Comparison of ENCODE assay signal across 12 mouse cellular contexts in the genomic region with DNA sequence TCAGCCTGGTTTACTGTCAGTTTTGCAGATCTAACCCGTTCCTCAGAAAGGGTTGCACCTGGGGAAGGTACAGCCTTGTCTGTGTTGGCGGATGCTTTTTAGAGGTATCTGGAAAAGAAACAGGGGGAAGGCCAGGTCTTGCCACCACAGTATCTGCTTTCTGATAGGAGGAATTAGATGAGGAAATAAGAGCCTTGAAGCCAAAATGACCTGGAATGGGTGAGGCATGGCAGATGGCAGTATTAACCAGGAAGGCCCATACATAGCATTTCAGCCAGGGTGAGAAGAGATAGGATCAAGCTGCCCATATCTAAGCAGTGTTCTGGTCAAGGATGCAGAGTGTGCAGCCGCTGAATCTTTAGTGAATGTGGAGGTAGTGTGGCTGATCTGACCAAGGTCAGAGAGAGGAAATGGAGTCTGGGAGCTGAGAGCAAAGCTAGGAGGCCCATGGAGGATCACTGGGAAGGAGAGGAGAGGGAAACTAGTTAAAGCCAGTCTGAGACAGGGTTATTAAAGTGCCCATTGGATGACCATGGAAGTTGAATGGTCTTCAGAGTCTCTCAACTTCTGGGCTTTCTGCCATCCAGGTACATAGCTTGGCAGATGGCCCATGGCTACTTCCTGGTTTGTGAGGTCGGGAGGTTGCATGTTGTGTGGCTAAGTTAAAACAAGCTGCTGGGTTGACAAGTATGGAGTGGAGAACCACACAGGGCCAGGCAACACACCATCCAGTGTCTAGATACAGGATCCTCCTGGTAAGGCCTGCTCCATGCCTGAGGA. TPM values are rescaled to one million over a fixed set of nuclear protein-coding genes. Genes with fewer than 3 reads are reported as not detected.
DNase-seq lines count a peak whose midpoint lies in the region; ATAC-seq and TF ChIP-seq lines count a peak whose summit lies in the region.
"Had no signal": no experiment of that assay in that cellular context is flagged by ENCODE, and none has a peak within 500 bp of the region (broad histone marks: within the 10 kb centered on the region; RNA-seq: fewer than 3 reads in every experiment).

No protein-coding gene starts in this region.

- H3K27ac ChIP-seq in heart, embryonic 10.5 days, result peak overlapping the region; percentile 62; the same call in 1 of the 2 replicates
- H3K27ac ChIP-seq in liver, postnatal 0 days (ENCODE audit: low read depth), result no peak overlapping the region
- H3K27ac ChIP-seq in liver, embryonic 12.5 days, result no peak overlapping the region
- H3K27ac ChIP-seq: intestine, embryonic 15.5 days; macrophage had no signal

- no peaks in the 10 kb centered on the region for H3K27me3 ChIP-seq in heart, embryonic 10.5 days (ENCODE audit: insufficient read depth, poor library complexity, severe bottlenecking)
- no peaks in the 10 kb centered on the region for H3K27me3 ChIP-seq in liver, postnatal 0 days (ENCODE audit: insufficient read depth, low read length)
- no peaks in the 10 kb centered on the region for H3K27me3 ChIP-seq in liver, embryonic 12.5 days (replicated peaks)
- H3K27me3 ChIP-seq: CH12.LX; intestine, embryonic 15.5 days had no signal

- no peak for TF ChIP-seq CTCF in liver, postnatal 0 days (IDR thresholded peaks at IDR 0.05; ENCODE audit: low read depth)

- no peak for TF ChIP-seq EP300 in liver, postnatal 0 days (IDR thresholded peaks at IDR 0.05; ENCODE audit: low read depth)

- DNase-seq in heart, embryonic 10.5 days (ENCODE audit: low spot score), result no peak
- DNase-seq in heart, adult 11 months, result no peak
- peak; percentile 58 for DNase-seq in liver, postnatal 0 days
- DNase-seq in kidney, adult 9 months, result peak; percentile 81
- peak; percentile 69 to 74 for DNase-seq in lung, postnatal 4 days
- no peak for DNase-seq in right cerebral cortex, postnatal 4 days
- no peak for DNase-seq in spleen, adult 18-20 months
- DNase-seq: right cerebral cortex, postnatal 14 days had no signal

- peak; percentile 9; the same call in 1 of the 2 replicates for ATAC-seq in liver, postnatal 0 days
- no peak for ATAC-seq in liver, embryonic 12.5 days
- ATAC-seq: intestine, embryonic 15.5 days had no signal

- H3K9me3 ChIP-seq in heart, embryonic 10.5 days, result no peaks in the 10 kb centered on the region
- no peaks in the 10 kb centered on the region for H3K9me3 ChIP-seq in liver, postnatal 0 days (ENCODE audit: low read length)
- H3K9me3 ChIP-seq in liver, embryonic 12.5 days (replicated peaks), result no peaks in the 10 kb centered on the region
- H3K9me3 ChIP-seq: intestine, embryonic 15.5 days had no signal

- 81% methylated on average over 4 of the region's 4 CpGs for WGBS in heart, embryonic 10.5 days
- 66% methylated on average over 4 of the region's 4 CpGs for WGBS in liver, postnatal 0 days (ENCODE audit: insufficient replicate concordance)
- WGBS in liver, embryonic 12.5 days (ENCODE audit: insufficient replicate concordance), result 66% methylated on average over 4 of the region's 4 CpGs

- H3K9ac ChIP-seq in liver, postnatal 0 days (replicated peaks), result no peak overlapping the region
- H3K9ac ChIP-seq in liver, embryonic 12.5 days, result no peak overlapping the region
- H3K9ac ChIP-seq: intestine, embryonic 15.5 days had no signal

- H3K4me2 ChIP-seq in liver, postnatal 0 days (ENCODE audit: low read depth, low read length), result no peak overlapping the region
- H3K4me2 ChIP-seq in liver, embryonic 12.5 days, result no peak overlapping the region
- H3K4me2 ChIP-seq: intestine, embryonic 15.5 days had no signal

- peaks cover 42% of the 10 kb centered on the region for H3K36me3 ChIP-seq in heart, embryonic 10.5 days
- no peaks in the 10 kb centered on the region; the same call in 1 of the 2 replicates for H3K36me3 ChIP-seq in liver, postnatal 0 days (replicated peaks; ENCODE audit: insufficient read depth, low read length)
- peaks cover 66% of the 10 kb centered on the region for H3K36me3 ChIP-seq in liver, embryonic 12.5 days

- H3K4me1 ChIP-seq in heart, embryonic 10.5 days, result peaks cover 43% of the 10 kb centered on the region
- H3K4me1 ChIP-seq in liver, postnatal 0 days (ENCODE audit: insufficient read depth), result peaks cover 9% of the 10 kb centered on the region; the same call in 1 of the 2 replicates
- peaks cover 26% of the 10 kb centered on the region for H3K4me1 ChIP-seq in liver, embryonic 12.5 days
- H3K4me1 ChIP-seq: intestine, embryonic 15.5 days had no signal

- H3K4me3 ChIP-seq in heart, embryonic 10.5 days, result no peak overlapping the region
- no peak overlapping the region for H3K4me3 ChIP-seq in liver, postnatal 0 days (ENCODE audit: low read depth, low read length)
- H3K4me3 ChIP-seq in liver, embryonic 12.5 days, result no peak overlapping the region
- H3K4me3 ChIP-seq: intestine, embryonic 15.5 days had no signal

RNA-seq across cellular contexts. Expression of a gene that starts 17.4 kb away (rescaled TPM):
- polyA plus RNA-seq in heart, embryonic 10.5 days (2016; fragmentation: Nextera tagmentation; extraction: Ambion mirVana), result 28.9 and 29.5 TPM in 2 replicates
- polyA plus RNA-seq in liver, postnatal 0 days (2015; fragmentation: Nextera tagmentation; extraction: Ambion mirVana), result 9.2 and 9.9 TPM in 2 replicates
- 21.0 and 21.2 TPM in 2 replicates for polyA plus RNA-seq in liver, embryonic 12.5 days (2016; fragmentation: Nextera tagmentation; extraction: Ambion mirVana)

RNA-seq across cellular contexts. Expression of a gene that starts 20.3 kb away (rescaled TPM):
- 112 and 182 TPM in 2 replicates for polyA plus RNA-seq in heart, embryonic 10.5 days (2016; fragmentation: Nextera tagmentation; extraction: Ambion mirVana)
- 13.6 and 15.3 TPM in 2 replicates for polyA plus RNA-seq in liver, postnatal 0 days (2015; fragmentation: Nextera tagmentation; extraction: Ambion mirVana)
- 32.9 and 34.0 TPM in 2 replicates for polyA plus RNA-seq in liver, embryonic 12.5 days (2016; fragmentation: Nextera tagmentation; extraction: Ambion mirVana)

Comparison
In these comparisons a context has a peak if more than half of its experiments do, and no peak if none do; other contexts are left out.
1. DNase-seq: peak in liver, postnatal 0 days (single experiment), kidney, adult 9 months (single experiment) and lung, postnatal 4 days (2 of 2); none in heart, embryonic 10.5 days (single experiment), heart, adult 11 months (single experiment), right cerebral cortex, postnatal 4 days (single experiment) and spleen, adult 18-20 months (0 of 2).